Mouse (Mus musculus) midbrain, postnatal 0 days (tissue): Measurements from ENCODE around the gene Exoc3l. TPM values are rescaled to one million over a fixed set of nuclear protein-coding genes. Genes with fewer than 3 reads are reported as not detected.

ENCODE experiments used
- ATAC-seq: fragments of 200-750 bp; cut with Nextera tagmentation; 2 replicates; pipeline ENCODE4 v1.8.0; 2017; ENCODE audit warnings: moderate number of reproducible peaks, mild to moderate bottlenecking, moderate TSS enrichment, moderate library complexity; ENCODE audit not compliant: low FRiP score
- DNase-seq: peaks from one replicate; pipeline ENCODE4 v3.0.0-alpha.2; 2015; ENCODE audit warnings: low spot score
- H3K27ac ChIP-seq: fragments of 300-500 bp; sonication (generic); 2 replicates; pipeline ENCODE4 v1.5.1; 2014; ENCODE audit warnings: low read depth, mild to moderate bottlenecking, low read length, mixed read lengths
- H3K27me3 ChIP-seq: fragments of 300-500 bp; sonication (generic); 2 replicates; pipeline ENCODE4 v1.6.1; 2014; ENCODE audit warnings: low read length, control low read depth, mixed read lengths; ENCODE audit not compliant: insufficient read depth
- H3K36me3 ChIP-seq: fragments of 300-500 bp; sonication (generic); 2 replicates; pipeline ENCODE4 v1.6.1; 2014; ENCODE audit warnings: low read length, control low read depth, mixed read lengths; ENCODE audit not compliant: insufficient read depth
- H3K4me1 ChIP-seq: fragments of 300-500 bp; sonication (generic); 2 replicates; pipeline ENCODE4 v1.6.1; 2014; ENCODE audit warnings: mild to moderate bottlenecking, control low read depth, antibody characterized with exemption, low read length, mixed read lengths; ENCODE audit not compliant: insufficient read depth
- H3K4me2 ChIP-seq: fragments of 300-500 bp; sonication (generic); 2 replicates; pipeline ENCODE4 v1.6.1; 2014; ENCODE audit warnings: low read depth, mild to moderate bottlenecking, low read length, mixed read lengths; ENCODE audit not compliant: poor library complexity, severe bottlenecking
- H3K4me3 ChIP-seq: fragments of 300-500 bp; sonication (generic); 2 replicates; pipeline ENCODE4 v1.5.1; 2014; ENCODE audit warnings: low read depth, mild to moderate bottlenecking, low read length, moderate library complexity
- H3K9ac ChIP-seq: fragments of 300-500 bp; sonication (generic); replicated peaks from 2 replicates; pipeline ENCODE4 v1.6.1; 2014; ENCODE audit warnings: mild to moderate bottlenecking, low read length, moderate library complexity, mixed read lengths; ENCODE audit not compliant: poor library complexity, severe bottlenecking
- H3K9me3 ChIP-seq: fragments of 300-500 bp; sonication (generic); 2 replicates; pipeline ENCODE4 v1.6.1; 2016; ENCODE audit warnings: low read length, control low read depth
- CTCF ChIP-seq: IDR thresholded peaks from 2 replicates; pipeline ENCODE4 v1.5.1; 2016; ENCODE audit warnings: antibody characterized with exemption, mild to moderate bottlenecking
- WGBS: fragments of 180-500 bp; shearing (Covaris S2); extraction: QIAGEN DNeasy Blood & Tissue Kit; methylation state at CpG from one replicate; pipeline ENCODE4 v1.1.7; 2014; 5-methylcytosine and 5-hydroxymethylcytosine counted together
- polyA plus RNA-seq: library from polyadenylated mRNA; unstranded; fragments of >200 nt; fragmentation: Nextera tagmentation; extraction: Ambion mirVana; gene quantifications from 2 replicates; pipeline ENCODE4 v1.2.1, GENCODE M21; 2015
- total RNA-seq: library from RNA; depleted of rRNA; stranded (reverse); fragments of >200 nt; gene quantifications from 2 replicates; pipeline ENCODE4 v1.2.3, GENCODE M21; 2014

Gene Exoc3l
- total and polyA plus RNA-seq, 2 experiments from 2014 or later = 2.0 to 6.8 TPM

GRCm38 (mm10) chr8:105285514-105285913 is 10.4 kb downstream of the Exoc3l start:
- Histone ChIP-seq H3K4me1 (peaks cover 13% of the 10 kb centered on the region), H3K4me3 (no peak overlapping the region), H3K9me3 (no peaks in the 10 kb centered on the region), H3K27me3 (no peaks in the 10 kb centered on the region), H3K36me3 (peaks cover 28% of the 10 kb centered on the region), H3K9ac (no peak overlapping the region), H3K27ac (no peak overlapping the region), H3K4me2 (no peak overlapping the region)
- WGBS = 51% methylated on average over 12 of the region's 12 CpGs
- ATAC-seq (no peak), DNase-seq (no peak)
- TF ChIP-seq CTCF = no peak

- peaks cover 37% of the 10 kb centered on the region for H3K36me3 ChIP-seq
- no peak for ATAC-seq
Observed at GRCm38 (mm10) chr8:105283074-105283473, 12.8 kb downstream of the Exoc3l start.

GRCm38 (mm10) chr8:105282239-105282638 is 13.7 kb downstream of the Exoc3l start:
- no peaks in the 10 kb centered on the region for H3K9me3 ChIP-seq
- H3K36me3 ChIP-seq = peaks cover 37% of the 10 kb centered on the region
- no peak overlapping the region for H3K27ac ChIP-seq
- TF ChIP-seq CTCF = no peak
- H3K4me2 ChIP-seq = no peak overlapping the region
- no peak for DNase-seq
- no peak overlapping the region for H3K9ac ChIP-seq
- 93% methylated on average over 4 of the region's 4 CpGs for WGBS
- H3K27me3 ChIP-seq = no peaks in the 10 kb centered on the region
- no peak overlapping the region for H3K4me3 ChIP-seq
- no peak for ATAC-seq
- H3K4me1 ChIP-seq = peaks cover 11% of the 10 kb centered on the region

More at GRCm38 (mm10) chr8:105283074-105283473, 12.8 kb downstream of the Exoc3l start:
- H3K4me1 ChIP-seq = peaks cover 11% of the 10 kb centered on the region
- 32% methylated on average over 23 of the region's 23 CpGs for WGBS
- TF ChIP-seq CTCF = peak; percentile 67
- H3K9me3 ChIP-seq = no peaks in the 10 kb centered on the region
- H3K27me3 ChIP-seq = no peaks in the 10 kb centered on the region
- H3K27ac ChIP-seq = no peak overlapping the region
- no peak overlapping the region for H3K9ac ChIP-seq
- DNase-seq = no peak
- no peak overlapping the region for H3K4me2 ChIP-seq
- no peak overlapping the region for H3K4me3 ChIP-seq

- no peak for ATAC-seq
- 87% methylated on average over 12 of the region's 12 CpGs for WGBS
- H3K4me3 ChIP-seq = no peak overlapping the region
- H3K36me3 ChIP-seq = peaks cover 37% of the 10 kb centered on the region
- H3K4me2 ChIP-seq = no peak overlapping the region
- no peak for TF ChIP-seq CTCF
- H3K9me3 ChIP-seq = no peaks in the 10 kb centered on the region
- no peak overlapping the region for H3K27ac ChIP-seq
- H3K9ac ChIP-seq = no peak overlapping the region
- no peak for DNase-seq
- no peaks in the 10 kb centered on the region for H3K27me3 ChIP-seq
- H3K4me1 ChIP-seq = peaks cover 11% of the 10 kb centered on the region
Observed at GRCm38 (mm10) chr8:105281821-105282220, 14.1 kb downstream of the Exoc3l start.

GRCm38 (mm10) chr8:105280567-105280966 is 15.3 kb downstream of the Exoc3l start:
- TF ChIP-seq CTCF = no peak
- Histone ChIP-seq H3K36me3 (peaks cover 37% of the 10 kb centered on the region), H3K4me1 (peaks cover 13% of the 10 kb centered on the region), H3K4me3 (no peak overlapping the region), H3K9me3 (no peaks in the 10 kb centered on the region), H3K27ac (no peak overlapping the region), H3K27me3 (no peaks in the 10 kb centered on the region), H3K9ac (no peak overlapping the region), H3K4me2 (no peak overlapping the region)
- DNase-seq (no peak), ATAC-seq (no peak)
- WGBS = 58% methylated on average over 3 of the region's 3 CpGs

- WGBS = 7% methylated on average over 28 of the region's 28 CpGs
- no peak overlapping the region for H3K9ac ChIP-seq
- peaks cover 14% of the 10 kb centered on the region for H3K4me1 ChIP-seq
- peak; percentile 38; the same call in 1 of the 2 replicates for ATAC-seq
- peaks cover 32% of the 10 kb centered on the region for H3K36me3 ChIP-seq
- H3K9me3 ChIP-seq = no peaks in the 10 kb centered on the region
- H3K27ac ChIP-seq = no peak overlapping the region
- peaks cover 14% of the 10 kb centered on the region; the same call in 1 of the 2 replicates for H3K27me3 ChIP-seq
- peak; percentile 81 for DNase-seq
- H3K4me2 ChIP-seq = peak overlapping the region; percentile 42
- peak overlapping the region; percentile 18; the same call in 1 of the 2 replicates for H3K4me3 ChIP-seq
- TF ChIP-seq CTCF = peak; percentile 53
Observed at GRCm38 (mm10) chr8:105278911-105279334, 17.0 kb downstream of the Exoc3l start.
